Mouse (Mus musculus): ENCODE measurements around the gene Rnf34.

Rnf34 gene

DNA sequence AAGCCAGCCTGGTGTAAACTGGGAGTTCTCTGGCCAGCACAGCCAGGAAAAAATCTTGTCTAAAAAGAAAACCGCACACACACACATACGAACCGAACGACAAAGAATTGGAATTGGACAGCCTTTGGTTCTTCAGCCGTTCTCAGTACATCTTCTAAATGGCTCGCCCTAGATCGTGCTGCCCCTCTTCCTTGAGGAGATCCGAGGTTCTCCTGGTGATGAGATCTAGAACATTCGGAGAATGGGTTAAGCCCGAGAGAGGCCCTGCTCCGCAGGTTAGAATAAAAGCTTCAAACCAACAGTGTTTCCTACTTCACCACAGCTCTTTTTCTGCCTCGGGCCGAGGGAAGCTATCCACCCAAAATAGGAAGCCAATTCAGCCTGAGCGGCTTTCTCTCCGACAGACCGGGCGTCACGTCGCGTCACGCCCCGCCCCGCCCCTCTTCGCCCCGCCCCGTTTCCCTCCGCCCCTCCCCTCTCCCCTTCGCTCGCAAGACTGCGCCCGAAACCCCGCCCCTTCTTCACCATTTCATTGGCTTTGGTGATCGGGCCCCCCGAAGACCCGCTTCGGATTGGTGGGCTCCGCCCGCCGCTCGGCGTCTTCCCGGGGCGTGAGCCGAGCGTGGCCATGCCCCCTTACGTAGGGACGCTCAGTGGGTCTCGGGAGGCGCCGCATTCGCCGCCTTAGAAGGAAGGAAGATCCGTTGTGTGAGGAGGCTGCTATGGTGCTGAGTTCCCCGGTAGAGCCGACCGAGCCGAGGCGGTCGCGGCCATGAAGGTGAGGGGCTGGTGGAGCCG, at the start of gene Rnf34:
Rnf34 (plus strand) TSS at position 528 of the 798 bp plus-strand sequence.
- peak; percentile 99 for DNase-seq

DNA sequence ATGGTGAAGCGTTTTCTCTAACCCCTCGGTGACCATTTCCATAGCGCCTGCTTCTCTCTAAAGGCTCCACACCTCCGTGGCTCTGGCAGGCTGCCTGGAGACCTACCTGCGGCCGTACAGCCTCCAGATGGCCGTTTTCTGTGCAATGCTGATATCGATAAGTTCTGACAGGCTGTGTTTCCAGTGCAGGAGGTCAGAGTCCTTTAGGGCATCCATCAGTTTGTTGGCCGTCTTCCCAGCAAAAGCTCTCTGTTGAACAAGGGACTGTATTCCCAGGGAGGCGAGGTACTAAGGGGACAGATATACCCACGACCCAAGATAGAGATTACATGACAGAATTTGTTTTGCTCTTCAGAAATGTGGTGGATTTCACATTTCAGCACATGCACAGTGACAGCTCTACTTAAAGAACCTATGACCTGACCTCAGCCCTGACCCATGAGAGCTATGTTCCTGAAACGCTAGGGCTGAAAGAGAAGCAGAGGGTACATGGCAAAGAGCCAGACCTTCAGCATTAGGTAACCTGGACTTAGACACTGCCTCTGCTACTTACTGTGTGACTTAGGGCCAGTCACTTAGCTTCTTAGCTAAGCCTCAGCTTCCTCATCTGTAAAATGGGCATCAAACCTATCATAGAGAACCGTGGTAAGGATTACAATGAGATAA, 49.4 kb upstream of the Rnf34 start:
- DNase-seq = no peak

DNA sequence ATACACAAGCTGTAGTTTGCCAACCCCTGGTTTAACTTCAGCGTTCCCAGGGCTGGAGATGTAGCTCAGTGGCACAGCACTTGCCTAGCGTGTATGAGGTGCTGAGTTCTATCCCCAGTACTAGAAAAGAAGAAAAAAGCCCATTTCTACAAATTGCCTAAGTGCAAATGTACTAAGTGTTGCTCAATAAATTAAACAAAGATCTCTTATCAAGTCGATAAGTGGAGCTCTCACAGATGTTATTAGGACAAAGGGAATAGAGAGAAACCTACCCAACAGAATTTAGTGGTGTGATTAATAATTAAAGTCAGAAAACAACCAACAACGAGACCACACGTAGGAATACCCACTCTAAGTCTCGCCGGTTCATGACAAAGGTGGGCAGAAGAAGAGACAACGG, 48.2 kb upstream of the Rnf34 start:
- no peak for DNase-seq

DNA sequence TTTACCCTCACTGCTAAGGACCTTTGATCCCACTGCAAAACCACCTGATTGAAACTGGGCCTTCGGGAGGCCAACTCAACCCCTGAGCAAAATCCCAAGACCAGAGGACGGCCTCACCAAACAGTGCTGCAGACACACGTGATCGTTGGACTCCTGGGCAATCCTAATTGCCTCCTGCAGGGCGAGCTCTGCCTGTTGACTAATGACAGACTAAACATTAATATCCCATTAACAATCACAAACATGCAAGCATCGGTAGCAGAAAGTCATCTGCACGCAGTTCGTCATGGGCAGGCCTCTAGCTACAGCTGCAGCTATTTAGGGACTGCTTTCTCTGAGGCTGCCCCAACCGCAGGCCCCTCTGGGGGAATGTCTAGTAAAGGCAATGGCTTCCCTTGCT, 47.1 kb upstream of the Rnf34 start:
- peak; percentile 56 for DNase-seq

DNA sequence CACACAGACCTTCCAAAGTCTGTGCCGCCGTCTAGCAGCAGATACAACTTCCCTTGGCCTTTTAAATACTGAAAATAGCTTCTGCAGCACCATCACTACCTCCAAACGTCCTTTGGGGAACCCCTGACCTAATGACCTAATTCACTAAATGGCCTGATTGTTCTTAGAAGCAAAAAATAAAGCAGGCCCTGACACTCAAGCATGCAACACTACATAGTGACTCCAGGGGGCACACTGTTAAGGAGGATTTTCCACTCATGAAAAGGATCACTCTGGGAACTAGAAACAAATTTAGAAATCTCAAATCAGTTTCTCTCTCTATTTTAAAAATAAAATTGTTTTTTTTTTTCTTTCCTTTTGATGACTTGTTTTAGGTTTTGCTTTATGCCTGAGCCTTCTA, 44.3 kb upstream of the Rnf34 start:
- DNase-seq = no peak

DNA sequence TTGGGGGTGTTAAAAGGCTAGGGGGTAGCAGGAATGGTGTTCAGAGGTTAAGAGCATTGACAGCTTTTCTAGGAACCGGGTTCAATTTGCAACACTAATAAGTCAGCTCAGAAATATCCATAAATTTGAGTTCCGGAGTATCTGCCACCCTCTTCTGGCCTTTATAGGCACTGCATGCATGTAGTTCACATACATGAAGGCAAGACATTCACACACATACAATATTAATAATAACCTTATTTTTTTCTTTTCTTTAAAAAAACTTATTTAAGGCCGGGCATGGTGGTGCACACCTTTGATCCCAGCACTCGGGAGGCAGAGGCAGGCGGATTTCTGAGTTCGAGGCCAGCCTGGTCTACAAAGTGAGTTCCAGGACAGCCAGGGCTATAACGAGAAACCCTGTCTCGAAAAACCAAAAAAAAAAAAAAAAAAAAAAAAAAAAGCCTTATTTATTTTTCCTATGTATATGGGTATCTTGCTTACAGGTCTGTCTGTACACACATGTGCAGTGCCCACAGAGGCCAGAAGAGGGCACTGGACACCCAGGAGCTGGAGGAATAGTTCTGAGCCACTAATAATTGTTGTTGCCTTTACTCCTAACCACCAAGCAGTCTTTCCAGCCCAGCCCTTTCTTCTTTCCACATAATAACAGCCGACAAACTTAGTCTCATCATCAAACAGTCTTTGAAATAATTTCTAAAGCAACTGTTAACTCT, 38.3 kb upstream of the Rnf34 start:
- peak; percentile 78 for DNase-seq

DNA sequence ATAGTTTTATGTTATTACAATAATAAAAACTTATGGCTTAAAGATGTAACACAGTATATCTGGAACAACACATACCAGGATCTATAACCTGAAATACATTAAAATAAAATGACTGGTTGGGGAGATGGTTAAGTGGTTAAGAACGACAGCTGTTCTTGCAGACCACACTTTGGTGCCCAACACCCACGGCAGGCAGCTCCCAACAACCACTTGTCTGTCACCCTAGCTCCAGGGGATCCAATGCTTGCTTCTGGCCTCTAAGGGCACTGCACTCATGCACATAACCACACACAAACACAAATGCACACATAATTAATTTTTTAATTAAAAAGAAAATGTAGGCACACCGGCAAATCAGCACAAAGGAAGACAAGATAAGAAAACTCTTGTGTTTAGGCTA, 37.1 kb upstream of the Rnf34 start:
- no peak for DNase-seq

DNA sequence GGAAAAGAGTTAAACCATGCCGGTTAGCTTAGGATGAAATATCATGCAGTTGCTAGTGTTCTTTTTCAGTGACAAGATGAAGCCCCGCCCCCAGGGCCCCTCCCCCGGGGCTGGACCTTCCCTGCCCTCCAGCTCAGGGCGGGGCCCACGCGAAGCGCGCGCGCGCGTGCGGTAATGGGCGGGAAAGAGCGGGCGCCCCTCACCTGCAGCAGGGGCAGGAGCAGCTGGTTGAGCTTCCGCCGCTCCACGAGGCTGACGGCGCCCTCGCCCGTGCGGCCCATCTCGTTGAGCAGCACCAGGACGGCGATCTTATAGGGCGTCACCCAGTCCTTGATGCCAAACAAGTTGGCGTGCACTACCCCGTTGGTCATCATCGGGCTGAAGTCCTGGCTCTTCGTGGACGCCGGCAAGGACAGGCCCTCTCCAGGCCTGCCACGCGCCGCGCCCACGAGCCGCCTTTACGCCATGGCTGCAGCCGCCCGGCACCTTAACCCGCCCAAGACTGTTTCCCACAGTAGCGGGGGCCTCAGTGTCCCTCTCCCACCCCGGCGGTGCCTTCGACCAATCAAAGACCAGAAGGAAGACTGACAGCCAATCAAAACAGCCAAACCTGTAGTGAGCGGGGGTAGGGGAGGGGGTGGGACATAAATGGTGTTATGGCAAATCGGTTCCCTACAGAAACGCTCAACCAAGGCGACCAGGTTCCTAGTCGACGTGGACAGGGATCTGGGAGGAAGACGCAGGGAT, 28.9 kb upstream of the Rnf34 start, which contains the start of gene Anapc5:
Anapc5 (minus strand) TSS at position 563 of the 747 bp plus-strand sequence.
- peak; percentile 97 for DNase-seq

DNA sequence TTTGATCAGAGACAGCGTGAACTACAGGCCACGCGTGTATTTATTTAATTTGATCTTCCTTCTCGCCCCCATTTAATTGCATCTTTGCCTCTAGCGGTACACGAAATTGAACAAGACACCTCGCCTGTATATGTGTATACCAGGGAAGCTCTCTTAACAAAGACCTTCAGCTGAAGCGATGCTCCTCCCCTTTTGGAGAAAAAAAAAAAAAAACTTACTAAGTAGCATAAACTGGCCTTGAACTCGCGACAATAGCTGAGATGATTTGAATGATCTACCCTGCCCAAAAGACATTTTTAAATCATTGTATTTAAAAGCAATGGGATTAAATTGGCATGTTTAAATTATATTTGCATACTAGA, 28.3 kb upstream of the Rnf34 start:
- DNase-seq = no peak

DNA sequence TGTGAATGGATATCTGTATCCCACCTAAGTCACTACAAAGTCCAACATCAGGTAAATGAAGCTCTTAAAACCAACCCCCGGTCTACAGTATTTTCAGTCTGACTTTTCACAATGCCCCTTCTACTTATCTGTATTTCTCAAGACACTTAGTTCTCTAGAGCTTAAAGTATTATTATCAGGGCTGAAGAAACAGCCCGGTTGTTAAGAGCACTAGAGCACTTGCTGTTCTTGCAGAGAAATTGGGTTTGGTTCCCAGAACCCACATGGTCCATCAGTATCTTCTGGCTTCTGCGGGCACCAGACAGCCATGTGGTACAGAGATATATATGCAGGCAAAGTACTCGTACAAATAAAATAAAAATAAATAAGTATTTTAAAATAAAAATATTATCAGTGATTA, 27.4 kb upstream of the Rnf34 start:
- no peak for DNase-seq

DNA sequence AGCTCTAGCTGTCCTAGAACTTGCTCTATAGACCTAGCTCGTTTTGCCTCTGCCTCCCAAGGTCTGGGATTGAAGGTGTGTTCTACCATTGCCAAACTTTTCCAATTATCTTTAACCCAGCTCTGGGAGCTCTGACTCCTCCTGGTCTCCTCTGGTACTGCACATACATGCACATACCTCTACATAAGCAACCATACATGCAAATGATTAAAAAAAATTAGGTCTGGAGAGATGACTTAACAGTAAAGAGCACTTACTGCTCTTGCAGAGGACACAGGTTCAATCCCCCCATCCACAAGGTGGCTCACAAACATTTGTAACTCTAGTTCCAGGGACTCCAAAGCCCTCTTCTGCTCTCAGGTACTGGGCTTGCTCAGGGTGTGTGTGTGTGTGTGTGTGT, 25.9 kb upstream of the Rnf34 start:
- no peak for DNase-seq

DNA sequence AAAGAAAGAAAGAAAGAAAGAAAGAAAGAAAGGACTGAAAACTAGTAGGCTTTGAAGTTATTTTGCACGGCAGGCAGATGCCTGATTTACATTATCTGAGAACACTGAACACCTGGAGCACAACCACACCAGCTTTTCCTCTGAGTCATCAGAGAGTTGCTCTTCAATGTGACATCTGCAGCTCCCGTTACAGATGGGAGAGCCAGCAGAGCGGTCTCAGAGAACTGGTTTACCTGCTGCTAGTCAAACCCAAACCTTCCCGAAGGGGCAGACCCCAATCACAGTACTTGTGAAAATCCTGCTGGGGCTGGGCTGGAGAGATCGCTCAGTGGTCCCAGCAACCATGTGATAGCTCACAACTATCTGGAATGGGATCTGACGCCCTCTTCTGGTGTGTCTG, 25.4 kb upstream of the Rnf34 start:
- DNase-seq = no peak

DNA sequence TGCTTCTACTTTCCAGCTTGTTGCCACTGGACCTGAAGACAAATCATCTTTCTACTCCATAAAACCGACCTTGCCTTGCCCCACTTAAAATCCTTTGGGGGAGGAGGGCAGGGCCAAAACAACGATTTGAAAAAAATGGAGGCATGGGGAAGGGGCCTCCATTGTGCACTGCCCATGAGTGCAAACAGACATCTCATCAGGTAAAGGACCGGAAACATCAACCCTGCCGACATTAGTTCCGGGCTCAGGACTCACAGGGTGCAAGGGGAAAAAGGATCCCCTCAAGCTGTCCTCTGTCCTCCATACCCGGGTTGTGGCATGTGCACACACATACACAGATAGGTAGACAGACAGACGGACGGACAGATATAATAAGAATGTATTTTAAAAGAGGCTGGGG, 24.7 kb upstream of the Rnf34 start:
- no peak for DNase-seq

DNA sequence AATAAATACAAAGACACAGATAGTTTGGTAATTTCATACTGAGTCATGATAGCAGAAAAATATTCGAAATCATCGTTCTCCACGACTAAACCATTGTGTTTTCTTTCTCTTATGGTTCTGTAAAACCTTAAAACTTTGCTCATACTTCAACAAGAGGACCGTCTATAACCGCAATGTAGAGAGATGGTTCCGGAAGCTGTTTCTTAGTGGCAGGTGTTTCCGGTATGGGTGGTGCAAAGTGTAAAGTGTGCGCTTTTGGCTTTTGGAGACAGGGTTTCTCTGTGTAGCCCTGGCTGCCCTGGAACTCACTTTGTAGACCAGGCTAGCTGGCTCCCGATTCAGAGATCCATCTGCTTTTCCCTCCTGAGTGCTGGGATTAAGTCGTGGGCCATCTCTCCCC, 17.3 kb upstream of the Rnf34 start:
- DNase-seq = no peak

DNA sequence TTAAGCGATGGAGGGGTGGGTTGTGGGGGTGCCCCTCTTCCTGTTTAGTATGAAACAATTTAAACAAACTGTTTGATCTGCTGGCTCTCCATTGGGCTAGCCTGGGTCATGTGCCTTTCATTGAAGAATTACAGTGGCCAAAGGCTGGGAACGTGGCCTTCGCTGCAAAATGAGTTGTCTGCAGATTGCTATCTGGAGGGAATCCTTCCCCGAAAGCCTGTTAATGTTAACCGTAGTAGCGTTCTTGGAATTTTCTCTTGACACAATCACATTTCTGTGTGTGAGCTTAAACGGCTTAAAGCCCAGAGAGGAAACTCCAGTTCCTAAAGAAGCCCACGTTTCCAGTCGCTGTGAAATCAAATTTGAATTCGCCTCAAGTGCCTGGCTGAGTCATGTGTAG, 16.9 kb upstream of the Rnf34 start:
- no peak for DNase-seq

DNA sequence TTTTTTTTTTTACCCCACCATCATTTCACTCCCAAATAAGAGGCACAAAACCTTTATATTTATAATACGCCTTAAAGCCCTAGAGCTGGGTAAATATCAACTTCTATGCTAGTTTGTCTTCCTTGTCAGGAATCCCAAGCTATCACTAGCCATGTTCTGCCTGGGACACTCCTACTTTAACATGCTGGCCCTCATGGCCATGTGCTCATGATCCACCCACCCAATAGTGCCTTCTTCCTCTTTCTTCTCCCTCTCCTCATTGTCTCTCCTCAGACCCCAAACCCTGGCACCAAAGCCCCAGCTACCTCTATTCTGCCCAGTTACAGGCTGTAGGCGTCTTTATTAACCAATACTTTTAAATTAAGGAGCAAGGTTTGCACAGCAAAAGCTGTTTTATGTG, 8.7 kb upstream of the Rnf34 start:
- DNase-seq = no peak

DNA sequence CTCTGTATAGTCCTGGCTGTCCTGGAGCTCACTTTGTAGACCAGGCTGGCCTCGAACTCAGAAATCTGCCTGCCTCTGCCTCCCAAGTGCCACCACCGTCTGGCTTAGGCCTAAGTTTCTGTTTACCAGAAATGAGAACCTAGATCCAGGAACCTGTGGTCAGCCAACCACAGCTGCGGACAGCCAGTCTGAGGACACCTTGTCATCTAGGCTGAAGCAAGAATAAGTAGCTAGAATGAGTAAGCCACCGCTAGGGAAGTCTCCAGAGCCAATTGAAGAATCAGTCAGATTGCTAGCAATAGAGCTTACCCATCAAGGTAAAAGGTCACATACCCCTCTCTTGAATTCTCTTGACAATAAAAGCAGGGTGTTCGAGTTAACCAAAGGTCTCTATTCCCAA, 6.0 kb upstream of the Rnf34 start:
- DNase-seq = no peak

DNA sequence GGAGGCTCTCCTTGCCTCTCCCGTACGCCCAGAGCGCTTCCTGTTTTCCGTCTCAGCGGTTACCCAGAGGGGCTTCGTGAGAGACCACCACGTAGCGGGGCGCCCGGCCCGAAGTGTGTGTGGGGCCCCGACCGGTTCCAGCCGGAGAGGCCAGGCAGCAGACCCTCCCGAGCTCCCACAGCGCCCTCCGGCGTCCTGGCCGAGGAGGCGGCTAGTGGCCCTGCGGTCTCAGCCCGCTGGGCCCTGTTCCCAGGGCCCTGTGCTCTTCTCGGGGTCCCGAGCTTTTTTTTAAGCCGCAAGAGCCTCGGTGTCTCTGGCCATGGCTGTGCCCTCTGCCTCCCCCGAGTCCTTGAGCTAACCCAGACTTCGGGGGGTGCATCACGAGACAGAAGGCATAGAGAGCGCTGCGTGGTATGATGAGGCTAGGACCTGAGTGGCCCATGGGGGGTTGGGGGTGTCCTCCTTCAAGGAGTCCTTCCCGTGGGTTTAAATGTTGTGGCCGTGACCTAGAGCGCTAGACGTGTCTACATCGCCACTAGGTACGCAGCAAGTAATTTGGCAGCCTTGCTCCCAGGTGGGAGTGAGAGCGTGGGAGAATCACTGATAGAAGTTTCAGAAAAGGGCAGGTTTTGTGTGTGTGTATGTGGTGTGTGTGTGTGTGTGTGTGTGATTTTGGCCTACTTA, 613 bp downstream of the Rnf34 start:
- DNase-seq = peak; percentile 77

DNA sequence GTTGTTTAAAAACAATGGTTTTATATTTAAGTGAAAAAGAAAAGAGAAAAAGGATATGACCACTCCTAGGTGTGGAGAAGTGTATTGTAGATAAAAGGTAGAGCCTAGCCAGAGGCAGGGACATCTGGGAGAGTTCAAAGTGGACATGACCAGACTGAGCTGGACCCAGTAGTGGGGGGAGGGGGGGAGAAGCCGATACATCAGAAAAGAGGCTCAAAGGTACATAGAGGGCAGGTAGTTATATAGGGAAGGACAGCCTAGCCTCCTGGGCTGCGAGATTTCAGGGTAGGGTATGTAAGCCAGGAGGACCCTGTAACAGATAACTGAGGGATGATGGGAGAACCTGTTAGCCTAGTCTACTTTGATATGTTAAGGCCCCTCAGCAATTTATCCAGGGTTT, 2.8 kb downstream of the Rnf34 start:
- DNase-seq = no peak

DNA sequence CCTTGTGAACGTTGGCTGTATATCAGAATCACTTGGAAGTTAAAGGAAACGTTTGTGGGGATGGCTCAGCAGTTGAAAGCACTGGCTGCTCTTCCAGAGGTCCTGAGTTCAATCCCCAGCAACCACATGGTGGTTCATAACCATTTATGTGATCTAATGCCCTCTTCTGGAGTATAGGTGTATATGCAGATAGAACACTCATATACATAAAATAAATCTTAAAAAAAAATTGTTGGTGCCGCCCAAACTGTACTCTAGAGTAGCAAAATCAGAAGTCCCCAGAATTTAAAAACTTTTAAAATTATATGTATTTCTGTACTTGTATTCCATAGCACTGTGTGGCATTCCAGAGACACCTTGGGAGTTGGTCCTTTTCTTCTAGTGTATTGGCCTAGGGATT, 6.0 kb downstream of the Rnf34 start:
- no peak for DNase-seq

DNA sequence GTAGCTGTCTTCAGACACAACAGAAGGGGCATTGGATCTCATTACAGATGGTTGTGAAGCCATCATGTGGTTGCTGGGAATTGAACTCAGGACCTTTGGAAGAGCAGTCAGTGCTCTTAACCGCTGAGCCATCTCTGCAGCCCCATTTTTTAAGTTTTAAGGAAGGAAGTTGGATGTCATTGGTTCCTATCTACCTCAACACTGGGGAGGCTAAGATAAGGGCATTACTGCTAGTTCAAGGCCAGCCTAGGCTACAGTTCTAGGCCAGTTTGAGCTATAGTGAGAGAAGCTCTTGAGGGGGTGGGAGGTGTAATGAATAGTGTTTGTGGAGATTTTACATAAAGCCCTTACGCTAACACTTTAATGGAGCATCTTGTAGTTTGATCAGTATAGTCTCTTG, 13.2 kb downstream of the Rnf34 start:
- no peak for DNase-seq

DNA sequence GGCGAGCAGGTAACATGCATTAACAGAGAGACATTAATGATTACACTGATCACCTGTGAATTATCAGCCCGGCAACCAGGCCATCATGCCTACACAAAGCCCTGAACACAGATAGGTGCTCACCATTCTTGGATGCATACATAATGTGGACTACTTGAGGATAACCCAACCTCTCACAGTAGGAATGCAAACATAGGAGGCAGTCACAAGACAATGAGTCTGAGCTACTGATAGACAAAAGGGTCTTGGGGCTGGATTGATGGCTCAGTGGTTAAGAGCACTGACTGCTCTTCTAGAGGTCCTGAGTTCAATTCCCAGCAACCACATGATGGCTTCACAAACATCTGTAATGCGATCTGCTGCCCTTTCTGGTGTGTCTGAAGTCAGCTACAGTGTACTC, 22.8 kb downstream of the Rnf34 start:
- DNase-seq = no peak

DNA sequence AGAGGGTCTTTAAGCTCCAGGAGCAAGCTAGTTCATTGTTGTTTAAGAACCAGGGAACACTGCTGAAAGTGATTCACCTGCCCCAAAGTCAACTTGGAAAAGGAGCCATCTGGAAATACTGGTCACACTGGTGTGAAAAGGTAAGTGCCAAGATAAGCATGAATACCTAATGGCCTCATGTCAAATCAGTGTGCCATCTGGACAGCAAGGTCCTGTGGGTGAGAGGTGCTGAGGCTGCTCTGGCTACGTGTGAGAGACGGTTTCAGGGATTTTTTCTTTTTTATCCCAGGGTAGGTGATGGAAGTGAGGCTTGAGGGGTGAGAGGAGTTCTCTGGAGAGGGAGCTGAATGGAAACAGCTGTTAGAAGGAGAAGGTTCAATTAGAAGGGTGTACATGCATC, 23.7 kb downstream of the Rnf34 start:
- DNase-seq = no peak

Measured in lung, postnatal 10 days (tissue).